Mouse (Mus musculus) small intestine, adult 2 months (tissue): ENCODE measurements around the gene Cdk5.

Experiments used
- CTCF ChIP-seq: fragments of 200-500 bp; IDR thresholded peaks from 2 replicates; pipeline ENCODE4 v1.5.1; 2012; ENCODE audit warnings: low read depth, mild to moderate bottlenecking, control low read depth, inconsistent platforms, low read length, moderate library complexity, mixed read lengths; ENCODE audit not compliant: insufficient replicate concordance, insufficient read length; ENCODE audit errors: extremely low read depth
- POLR2A ChIP-seq: fragments of 200-500 bp; IDR thresholded peaks from 2 replicates; pipeline ENCODE4 v1.6.1; 2012; ENCODE audit warnings: low read depth, mild to moderate bottlenecking, control low read depth, inconsistent platforms, low read length, moderate library complexity

- TF ChIP-seq POLR2A = no peak
- no peak for TF ChIP-seq CTCF
These were observed 48.5 kb downstream of the Cdk5 start for GRCm38 (mm10) chr5:24374666-24375328.
